Mouse (Mus musculus) NIH3T3 (cell line): Measurements from ENCODE around the gene Lats1.
"Not testable (repeated sequence)": the region's sequence is repeated elsewhere in the genome, so short reads cannot be mapped to it uniquely, and the experiment has no call there.

Source experiments
- DNase-seq: peaks from one replicate; pipeline ENCODE4 v3.0.0-alpha.2; 2012; ENCODE audit warnings: low read depth

Lats1 gene

DNA sequence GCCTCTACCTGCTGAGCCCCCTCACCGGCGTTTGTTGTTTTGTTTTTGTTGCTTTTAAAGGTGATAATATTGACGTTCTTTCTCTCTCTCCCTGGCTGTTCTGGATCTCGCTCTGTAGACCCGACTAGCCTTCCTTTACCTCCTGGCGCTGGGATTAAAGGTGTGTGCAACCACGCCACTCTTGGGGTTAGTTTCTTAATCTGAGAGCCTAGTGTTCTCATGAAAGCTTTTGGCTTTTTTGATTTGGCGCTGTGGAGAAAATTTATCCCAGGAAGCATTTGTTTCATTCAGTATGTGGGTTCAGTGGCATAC, 45.4 kb downstream of the Lats1 start:
- DNase-seq: peak; percentile 13

DNA sequence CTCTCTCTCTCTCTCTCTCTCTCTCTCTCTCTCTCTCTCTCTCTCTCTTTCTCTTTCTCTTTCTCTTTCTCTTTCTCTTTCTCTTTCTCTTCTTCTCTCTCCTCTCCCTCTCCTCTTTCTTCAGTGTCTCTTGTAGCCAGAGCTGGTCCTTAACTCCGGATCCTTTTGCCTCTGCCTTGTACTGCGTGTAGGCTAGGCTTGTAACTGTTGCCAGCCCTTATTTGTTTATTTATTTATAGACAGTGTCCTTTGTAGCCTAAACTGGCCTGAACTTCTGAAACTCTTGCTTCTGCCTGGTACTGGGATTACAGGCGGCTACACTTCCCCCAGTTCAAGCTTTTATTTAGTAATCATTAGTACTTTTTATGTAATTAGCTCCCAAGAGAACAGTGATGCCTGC, 46.0 kb downstream of the Lats1 start:
- DNase-seq: peak; percentile 27

DNA sequence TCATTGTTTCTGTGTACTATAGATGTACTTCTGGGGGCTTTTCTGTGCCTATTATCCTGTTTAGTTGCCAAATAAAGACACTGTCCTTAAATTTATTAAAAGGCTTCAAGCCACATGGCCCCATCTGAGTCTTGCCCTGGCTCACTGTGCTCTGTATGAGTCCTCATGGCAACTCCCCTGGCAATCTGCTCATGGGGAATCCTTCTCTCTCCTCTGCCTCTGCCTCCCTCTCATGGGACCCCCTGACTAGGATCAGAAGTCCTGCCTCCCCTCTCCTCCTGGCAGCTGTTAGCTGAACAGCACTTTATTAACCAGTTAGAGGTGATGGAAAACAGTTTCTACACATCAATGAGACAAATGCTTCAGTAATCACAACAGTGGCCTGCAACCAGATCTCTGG, 50.6 kb downstream of the Lats1 start:
- no peak for DNase-seq

DNA sequence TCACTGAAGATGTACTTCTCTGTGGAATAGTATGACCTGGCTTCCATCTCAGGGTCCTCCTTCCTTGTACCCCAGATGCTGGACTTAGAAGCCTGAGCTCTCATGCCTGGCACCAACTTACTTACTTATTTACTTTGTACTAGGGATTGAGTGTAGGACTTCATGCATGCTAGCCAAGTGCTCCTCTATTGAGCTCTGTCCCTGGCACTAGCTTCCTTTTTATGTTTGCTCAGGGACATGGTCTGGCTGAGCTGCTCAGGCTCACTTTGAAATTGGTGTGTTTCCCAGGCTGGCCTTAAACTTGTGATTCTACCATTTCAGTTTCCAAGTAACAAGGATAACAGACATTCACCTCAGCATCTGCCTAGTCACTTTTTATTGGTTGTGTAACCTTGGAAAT, 56.1 kb downstream of the Lats1 start:
- no peak for DNase-seq

DNA sequence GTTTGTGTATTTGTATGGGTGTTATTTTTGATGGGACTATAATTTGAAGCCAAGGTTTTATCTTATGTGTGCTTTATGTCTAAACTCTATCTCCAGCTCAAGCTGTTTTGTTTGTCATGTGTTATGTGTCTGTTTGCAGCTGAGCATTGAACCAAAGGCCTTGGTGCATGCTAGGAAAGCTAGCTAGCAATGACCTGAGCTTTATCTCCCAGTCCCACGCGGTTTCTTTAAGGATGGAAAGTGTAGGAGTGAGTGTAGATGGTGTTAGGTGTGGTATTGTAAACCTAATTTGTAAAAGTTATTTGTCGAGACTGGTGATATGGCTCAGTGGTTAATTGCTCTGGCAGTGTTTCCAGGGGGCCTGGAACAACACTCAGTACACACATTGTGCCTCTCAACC, 56.9 kb downstream of the Lats1 start:
- DNase-seq: no peak

GRCm38 (mm10) chr10:7745528-7745927, 64.5 kb downstream of the Lats1 start:
- not testable (repeated sequence) for DNase-seq

DNA sequence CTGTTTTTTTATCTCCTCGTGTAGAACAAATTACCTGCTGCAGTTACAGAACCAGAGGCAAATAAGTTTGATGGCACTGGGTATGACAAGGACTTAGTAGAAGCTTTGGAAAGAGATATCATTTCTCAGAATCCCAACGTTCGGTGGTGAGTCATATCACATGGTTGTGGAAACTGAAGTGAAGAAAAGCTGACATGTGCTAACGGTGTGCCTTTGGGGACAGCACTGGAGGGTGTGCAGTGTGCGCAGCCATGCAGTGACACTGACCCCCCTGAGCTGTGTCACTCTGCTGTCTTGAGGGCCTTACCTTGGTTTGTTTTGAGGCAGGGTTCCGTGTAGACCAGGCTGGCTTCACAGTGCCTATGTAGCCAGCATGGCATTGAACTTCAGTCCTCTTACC, 67.7 kb downstream of the Lats1 start:
- DNase-seq: no peak

DNA sequence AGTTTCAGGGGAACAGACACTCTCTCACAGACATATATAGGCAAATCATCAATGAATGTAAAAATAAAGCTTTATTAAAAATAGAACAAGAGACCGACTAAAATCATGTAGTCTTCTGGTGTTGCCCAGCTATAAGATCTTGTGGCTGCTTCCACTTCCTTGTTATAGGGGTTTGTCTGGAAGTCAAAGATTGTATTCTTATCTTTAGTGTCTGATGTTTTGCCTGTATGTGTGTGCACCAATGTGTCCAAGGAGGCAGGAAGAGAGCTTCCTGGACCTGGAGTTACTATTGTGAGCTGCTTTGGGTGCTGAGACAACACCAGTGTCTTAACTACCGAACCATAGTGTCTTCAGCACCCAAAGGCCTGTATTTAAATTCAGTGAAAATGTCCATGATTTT, 76.5 kb downstream of the Lats1 start:
- DNase-seq: no peak
